Mouse (Mus musculus) lung, embryonic 14.5 days (tissue): Measurements from ENCODE around the gene Llph. TPM values are rescaled to one million over a fixed set of nuclear protein-coding genes. Genes with fewer than 3 reads are reported as not detected.
A peak's percentile ranks its signal among the peaks of the same experiment; 100 is the strongest.

ENCODE experiments used
- ATAC-seq: fragments of 200-750 bp; cut with Nextera tagmentation; 2 replicates; pipeline ENCODE4 v1.8.0; 2017; ENCODE audit warnings: mild to moderate bottlenecking, moderate TSS enrichment, moderate library complexity; ENCODE audit not compliant: insufficient read depth
- DNase-seq: peaks from one replicate; pipeline ENCODE4 v3.0.0-alpha.2; 2015
- H3K27ac ChIP-seq: fragments of 300-500 bp; sonication (generic); 2 replicates; pipeline ENCODE4 v1.5.1; 2014; ENCODE audit warnings: low read depth, mild to moderate bottlenecking, moderate library complexity
- H3K27me3 ChIP-seq: fragments of 300-500 bp; sonication (generic); 2 replicates; pipeline ENCODE4 v1.6.1; 2014; ENCODE audit warnings: low read length, control low read depth; ENCODE audit not compliant: insufficient read depth
- H3K36me3 ChIP-seq: fragments of 300-500 bp; sonication (generic); 2 replicates; pipeline ENCODE4 v1.6.1; 2014; ENCODE audit warnings: control low read depth; ENCODE audit not compliant: insufficient read depth
- H3K4me1 ChIP-seq: fragments of 300-500 bp; sonication (generic); 2 replicates; pipeline ENCODE4 v1.6.1; 2014; ENCODE audit warnings: antibody characterized with exemption, control low read depth; ENCODE audit not compliant: insufficient read depth
- H3K4me2 ChIP-seq: fragments of 300-500 bp; sonication (generic); 2 replicates; pipeline ENCODE4 v1.6.1; 2014; ENCODE audit warnings: mild to moderate bottlenecking
- H3K4me3 ChIP-seq: fragments of 300-500 bp; sonication (generic); 2 replicates; pipeline ENCODE4 v1.5.1; 2014; ENCODE audit warnings: low read depth, low read length
- H3K9ac ChIP-seq: fragments of 300-500 bp; sonication (generic); 2 replicates; pipeline ENCODE4 v1.6.1; 2014
- H3K9me3 ChIP-seq: fragments of 300-500 bp; sonication (generic); 2 replicates; pipeline ENCODE4 v1.6.1; 2016; ENCODE audit warnings: low read depth, low read length, control low read depth
- CTCF ChIP-seq: IDR thresholded peaks from 2 replicates; pipeline ENCODE4 v1.5.1; 2016; ENCODE audit warnings: antibody characterized with exemption, low read depth
- WGBS: fragments of 180-500 bp; shearing (Covaris S2); extraction: QIAGEN DNeasy Blood & Tissue Kit; methylation state at CpG from one replicate; pipeline ENCODE4 v1.1.7; 2014; 5-methylcytosine and 5-hydroxymethylcytosine counted together
- polyA plus RNA-seq: library from polyadenylated mRNA; unstranded; fragments of >200 nt; fragmentation: Nextera tagmentation; extraction: Ambion mirVana; gene quantifications from 2 replicates; pipeline ENCODE4 v1.2.1, GENCODE M21; 2014

Gene Llph
- polyA plus RNA-seq, 1 experiment from 2014 or later: 58.1 TPM

DNA sequence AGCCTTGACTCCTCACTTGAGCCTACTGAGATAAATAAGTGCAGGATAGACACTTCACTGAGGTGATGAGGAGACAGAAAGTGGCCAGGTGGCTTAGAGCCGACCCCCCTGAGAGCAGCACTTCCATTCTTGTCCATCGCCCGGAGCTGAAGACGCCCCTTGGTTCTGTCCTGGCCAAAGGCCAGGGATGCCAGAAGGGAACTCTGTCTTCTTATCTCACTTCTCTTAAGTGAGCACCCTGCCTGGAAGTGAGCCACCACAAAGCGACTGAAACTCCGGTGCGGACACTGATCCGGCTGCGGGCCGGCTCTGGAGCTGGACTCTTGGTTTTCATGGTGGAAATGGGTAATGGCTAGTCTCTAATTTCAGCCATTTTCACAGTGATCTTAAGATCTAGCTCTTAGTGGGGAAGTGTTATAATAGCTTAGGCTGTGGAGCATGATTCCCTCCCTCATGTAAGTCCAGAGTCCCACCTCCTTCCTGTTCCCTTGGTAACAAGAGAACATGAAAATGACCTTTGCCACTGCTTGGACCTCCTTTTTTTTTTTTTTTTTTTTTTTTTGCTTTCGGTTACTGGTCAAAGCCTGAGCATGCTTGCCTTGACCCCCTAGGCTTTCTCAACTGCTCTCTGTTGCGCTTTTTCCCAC lies 52.7 kb downstream of the Llph start:
- no peaks in the 10 kb centered on the region for H3K27me3 ChIP-seq
- no peak for TF ChIP-seq CTCF
- no peak overlapping the region for H3K9ac ChIP-seq
- 0 out of 2 replicates have a peak, but pooled peaks cover 3% of the 10 kb centered on the region for H3K4me1 ChIP-seq
- no peaks in the 10 kb centered on the region for H3K9me3 ChIP-seq
- no peaks in the 10 kb centered on the region for H3K36me3 ChIP-seq
- peak; percentile 57 for DNase-seq
- no peak overlapping the region for H3K4me2 ChIP-seq
- ATAC-seq: no peak
- H3K27ac ChIP-seq: no peak overlapping the region
- 43% methylated on average over 12 of the region's 12 CpGs for WGBS
- H3K4me3 ChIP-seq: no peak overlapping the region

DNA sequence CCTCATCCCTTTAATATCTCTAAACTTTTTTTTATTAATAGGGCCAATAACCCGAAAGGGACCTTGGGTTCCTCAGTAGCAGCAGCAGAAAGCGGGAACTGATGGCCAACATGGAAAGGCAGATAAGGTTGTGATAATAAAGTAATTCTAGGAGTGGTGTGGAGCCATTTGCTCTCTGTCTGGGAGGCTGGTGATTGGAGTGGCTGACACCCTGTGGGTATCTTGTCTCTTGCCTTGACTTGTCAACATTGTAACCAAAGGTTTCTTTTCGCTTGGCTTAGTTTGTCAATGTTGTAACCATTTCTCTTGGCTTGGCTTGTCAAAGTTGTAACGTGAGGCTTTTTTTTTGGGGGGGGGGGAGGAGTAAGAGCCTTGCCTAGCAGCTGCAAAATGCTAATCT lies 53.5 kb downstream of the Llph start:
- TF ChIP-seq CTCF: no peak
- Histone ChIP-seq H3K4me1 (0 out of 2 replicates have a peak, but pooled peaks cover 3% of the 10 kb centered on the region), H3K36me3 (no peaks in the 10 kb centered on the region), H3K9ac (no peak overlapping the region), H3K27me3 (no peaks in the 10 kb centered on the region), H3K9me3 (no peaks in the 10 kb centered on the region), H3K4me3 (no peak overlapping the region), H3K27ac (no peak overlapping the region), H3K4me2 (no peak overlapping the region)
- ATAC-seq (no peak), DNase-seq (no peak)
- WGBS: 56% methylated on average over 4 of the region's 4 CpGs

DNA sequence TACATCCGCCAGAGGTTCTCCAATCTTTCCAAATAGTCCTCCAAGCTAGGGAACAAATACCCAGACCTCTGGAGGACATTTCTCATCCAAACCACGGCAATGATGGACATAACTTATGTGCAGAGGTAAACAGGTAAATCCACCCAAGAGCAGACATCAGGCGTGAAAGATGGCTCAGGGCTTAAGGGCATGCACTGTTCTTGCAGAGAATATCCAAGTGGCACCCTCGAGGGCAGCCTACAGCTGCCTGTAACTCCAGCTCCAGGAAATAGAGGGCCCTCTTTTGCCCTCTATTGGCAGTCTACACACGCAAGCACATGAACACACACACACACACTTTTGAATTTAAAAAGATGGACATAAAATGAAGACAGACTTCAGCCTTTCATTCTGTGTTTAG lies 54.8 kb downstream of the Llph start:
- Histone ChIP-seq H3K4me3 (no peak overlapping the region), H3K9me3 (no peaks in the 10 kb centered on the region), H3K4me2 (no peak overlapping the region), H3K27ac (no peak overlapping the region), H3K27me3 (no peaks in the 10 kb centered on the region), H3K4me1 (no peaks in the 10 kb centered on the region), H3K9ac (no peak overlapping the region), H3K36me3 (no peaks in the 10 kb centered on the region)
- TF ChIP-seq CTCF: no peak
- DNase-seq (no peak), ATAC-seq (no peak)
- 78% methylated on average over 5 of the region's 5 CpGs for WGBS

Other genes starting within 250 kb of the Llph start
- 4.7 and 5.4 TPM in 2 replicates for gene Helb, start 114.1 kb upstream of the Llph start, polyA plus RNA-seq
- gene Tmbim4, start 25.5 kb upstream of the Llph start, polyA plus RNA-seq: 87.1 and 89.0 TPM in 2 replicates
- gene Irak3, start 24.9 kb upstream of the Llph start, polyA plus RNA-seq: 0.70 and 1.2 TPM in 2 replicates
- 13.8 and 13.9 TPM in 2 replicates for gene Hmga2, start 249.4 kb downstream of the Llph start, polyA plus RNA-seq